Mouse (Mus musculus): ENCODE measurements around the gene Slc39a11.

The Slc39a11 gene

GRCm38 (mm10) chr11:113352085-113352815, 297.6 kb downstream of the Slc39a11 start:
- DNase-seq (ENCODE audit: low read depth, low spot score): no peak

GRCm38 (mm10) chr11:113350583-113350982, 299.3 kb downstream of the Slc39a11 start:
- no peak for DNase-seq (ENCODE audit: low read depth, low spot score)

- no peak for DNase-seq (ENCODE audit: low read depth, low spot score)
Observed at GRCm38 (mm10) chr11:113346895-113347514, 302.9 kb downstream of the Slc39a11 start.

GRCm38 (mm10) chr11:113339770-113340169, 310.1 kb downstream of the Slc39a11 start:
- no peak for DNase-seq (ENCODE audit: low read depth, low spot score)

- DNase-seq (ENCODE audit: low read depth, low spot score): no peak
Observed at GRCm38 (mm10) chr11:113338581-113338980, 311.3 kb downstream of the Slc39a11 start.

- DNase-seq (ENCODE audit: low read depth, low spot score): no peak
Observed at GRCm38 (mm10) chr11:113335706-113336105, 314.2 kb downstream of the Slc39a11 start.

- no peak for DNase-seq (ENCODE audit: low read depth, low spot score)
Observed at GRCm38 (mm10) chr11:113334444-113334881, 315.4 kb downstream of the Slc39a11 start.

GRCm38 (mm10) chr11:113333535-113333934, 316.3 kb downstream of the Slc39a11 start:
- no peak for DNase-seq (ENCODE audit: low read depth, low spot score)

GRCm38 (mm10) chr11:113330061-113330591, 319.8 kb downstream of the Slc39a11 start:
- DNase-seq (ENCODE audit: low read depth, low spot score): no peak

GRCm38 (mm10) chr11:113327499-113328062, 322.3 kb downstream of the Slc39a11 start:
- no peak for DNase-seq (ENCODE audit: low read depth, low spot score)

GRCm38 (mm10) chr11:113326387-113327011, 323.4 kb downstream of the Slc39a11 start:
- peak; percentile 77 for DNase-seq (ENCODE audit: low read depth, low spot score)

- DNase-seq (ENCODE audit: low read depth, low spot score): no peak
Observed at GRCm38 (mm10) chr11:113321601-113322000, 328.3 kb downstream of the Slc39a11 start.

- no peak for DNase-seq (ENCODE audit: low read depth, low spot score)
Observed at GRCm38 (mm10) chr11:113309265-113309951, 340.5 kb downstream of the Slc39a11 start.

GRCm38 (mm10) chr11:113308256-113308941, 341.5 kb downstream of the Slc39a11 start:
- DNase-seq (ENCODE audit: low read depth, low spot score): no peak

- DNase-seq (ENCODE audit: low read depth, low spot score): no peak
Observed at GRCm38 (mm10) chr11:113303204-113303603, 346.7 kb downstream of the Slc39a11 start.

- DNase-seq (ENCODE audit: low read depth, low spot score): no peak
Observed at GRCm38 (mm10) chr11:113299492-113299891, 350.4 kb downstream of the Slc39a11 start.

- peak; percentile 46 for DNase-seq (ENCODE audit: low read depth, low spot score)
Observed at GRCm38 (mm10) chr11:113297765-113298164, 352.1 kb downstream of the Slc39a11 start.

GRCm38 (mm10) chr11:113296912-113297625, 352.8 kb downstream of the Slc39a11 start:
- no peak for DNase-seq (ENCODE audit: low read depth, low spot score)

- DNase-seq (ENCODE audit: low read depth, low spot score): peak; percentile 53
Observed at GRCm38 (mm10) chr11:113296162-113296561, 353.7 kb downstream of the Slc39a11 start.

- no peak for DNase-seq (ENCODE audit: low read depth, low spot score)
Observed at GRCm38 (mm10) chr11:113294518-113294917, 355.4 kb downstream of the Slc39a11 start.
